Mouse (Mus musculus): ENCODE results near the gene Abhd14b. TPM values are rescaled to one million over a fixed set of nuclear protein-coding genes. Genes with fewer than 3 reads are reported as not detected.

The Abhd14b gene
- polyA plus RNA-seq, 1 experiment: 12.9 TPM

DNA sequence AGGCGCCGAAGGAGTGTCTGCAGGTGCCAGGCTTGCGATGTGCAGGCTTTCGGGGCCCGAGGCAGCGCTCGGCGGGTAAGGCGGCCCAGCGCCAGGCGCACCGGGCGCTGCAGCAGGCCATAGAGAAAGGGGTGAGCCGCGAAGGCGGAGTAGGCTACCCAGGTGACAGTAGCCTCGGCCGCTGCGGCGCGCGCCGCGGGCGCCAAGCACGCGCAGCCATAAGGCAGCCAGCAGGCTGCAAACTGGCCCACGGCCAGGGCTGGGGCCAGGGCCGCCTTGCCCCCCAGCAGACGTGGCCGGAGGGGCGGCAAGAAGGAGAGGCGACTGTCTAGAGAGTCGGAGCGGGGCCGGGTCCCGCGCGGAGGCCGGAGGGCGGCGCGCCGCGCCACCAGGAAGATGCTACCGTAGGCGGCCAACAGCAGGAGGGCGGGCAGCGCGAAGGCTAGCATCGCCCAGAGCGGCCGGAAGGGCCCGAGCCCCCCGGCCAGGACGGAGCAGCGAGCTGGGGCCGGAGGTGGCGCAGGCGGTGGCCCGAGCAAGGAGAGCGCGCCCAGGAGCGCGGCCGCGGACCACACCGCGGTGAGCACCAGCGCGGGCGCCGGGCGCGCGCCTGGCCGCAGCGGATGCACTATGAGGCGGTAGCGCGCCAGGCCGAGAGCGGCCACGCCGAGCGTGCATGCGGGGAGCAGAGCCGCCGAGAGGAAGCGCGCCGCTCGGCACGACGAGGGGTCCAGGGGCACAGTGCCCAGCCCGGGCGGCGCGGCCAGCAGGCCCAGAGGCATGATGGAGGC is 17.7 kb downstream of the Abhd14b start:
- H3K4me3 ChIP-seq (ENCODE audit: control insufficient read depth, low read depth, low read length): peak overlapping the region; percentile 84
- peaks cover 11% of the 10 kb centered on the region for H3K4me1 ChIP-seq (ENCODE audit: control insufficient read depth, insufficient read depth, low read length)
- 0 out of 2 replicates have a peak overlapping the region, but pooled peaks have one; percentile 46 for H3K27ac ChIP-seq (ENCODE audit: control insufficient read depth, insufficient read depth, low read depth, low read length)
- no peaks in the 10 kb centered on the region for H3K27me3 ChIP-seq (ENCODE audit: control insufficient read depth, insufficient read depth, low read length)
- TF ChIP-seq POLR2A (IDR thresholded peaks at IDR 0.05; ENCODE audit: control insufficient read depth, low read depth, low read length) (no peak), CTCF (IDR thresholded peaks at IDR 0.05; ENCODE audit: control insufficient read depth, insufficient read depth, insufficient replicate concordance, low read depth, low read length) (no peak)
- H3K36me3 ChIP-seq (ENCODE audit: control insufficient read depth, insufficient read depth, low read length): no peaks in the 10 kb centered on the region

DNA sequence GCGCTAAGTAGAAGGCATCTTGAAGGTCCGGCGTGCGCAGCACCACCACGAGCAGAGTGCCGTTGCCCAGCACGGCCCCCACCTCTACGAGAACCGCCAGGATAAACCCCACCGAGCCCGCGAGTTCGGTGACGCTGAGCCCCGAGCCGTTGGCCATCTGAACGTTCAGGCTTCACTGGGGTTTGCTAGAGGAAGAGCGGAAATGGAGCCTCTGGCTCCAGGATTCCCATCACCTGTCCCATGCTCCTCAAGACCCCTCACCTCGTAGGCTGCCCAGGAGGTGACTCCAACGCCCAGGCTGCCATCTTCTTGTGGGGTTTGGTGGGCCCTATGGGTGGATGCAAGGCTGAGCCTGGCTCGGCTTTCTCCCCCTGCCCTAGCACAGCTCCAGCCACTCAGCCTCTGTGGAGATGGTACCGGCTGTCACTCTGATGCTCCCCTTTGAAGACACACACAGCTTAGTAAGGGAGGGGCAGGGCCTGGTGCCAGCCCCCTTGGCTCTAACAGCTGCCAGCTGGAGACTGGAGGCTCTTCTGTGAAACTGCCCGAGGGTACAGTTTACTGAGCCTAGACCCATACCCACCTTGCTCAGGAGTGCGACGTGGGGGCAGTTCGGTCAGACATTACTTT is 18.4 kb downstream of the Abhd14b start, which contains the start of gene Gpr62:
TSS of gene Gpr62 (minus strand) at position 368 of the 630 bp plus-strand sequence.
- Histone ChIP-seq H3K4me1 (ENCODE audit: control insufficient read depth, insufficient read depth, low read length) (peaks cover 11% of the 10 kb centered on the region), H3K36me3 (ENCODE audit: control insufficient read depth, insufficient read depth, low read length) (no peaks in the 10 kb centered on the region), H3K27ac (ENCODE audit: control insufficient read depth, insufficient read depth, low read depth, low read length) (peak within 1 kb of the TSS; percentile 67), H3K27me3 (ENCODE audit: control insufficient read depth, insufficient read depth, low read length) (no peaks in the 10 kb centered on the region), H3K4me3 (ENCODE audit: control insufficient read depth, low read depth, low read length) (peak within 1 kb of the TSS; percentile 84)
- no peak; the same call in 1 of the 2 replicates for TF ChIP-seq POLR2A (IDR thresholded peaks at IDR 0.05; ENCODE audit: control insufficient read depth, low read depth, low read length)
- TF ChIP-seq CTCF (IDR thresholded peaks at IDR 0.05; ENCODE audit: control insufficient read depth, insufficient read depth, insufficient replicate concordance, low read depth, low read length): no peak

DNA sequence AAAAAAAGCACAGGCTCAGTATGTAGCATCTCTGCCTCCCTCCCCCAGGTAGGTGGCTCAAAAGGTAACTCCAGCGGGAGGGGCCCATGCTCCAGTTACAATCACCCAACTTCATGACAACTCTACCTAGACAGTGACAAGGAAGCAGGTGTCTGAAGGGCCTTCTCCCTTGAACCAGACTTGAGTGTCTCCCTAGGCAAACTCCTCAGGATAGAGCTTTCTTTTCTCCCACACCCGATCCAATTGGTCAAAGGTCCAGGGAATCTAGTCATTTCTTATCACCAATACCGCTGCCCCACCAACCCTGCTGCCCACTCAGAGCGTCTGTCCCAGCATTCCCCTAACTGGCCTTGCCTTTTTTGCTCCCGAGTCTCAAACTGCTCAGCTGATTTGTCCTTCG is 19.5 kb downstream of the Abhd14b start:
- no peak for TF ChIP-seq CTCF (IDR thresholded peaks at IDR 0.05; ENCODE audit: control insufficient read depth, insufficient read depth, insufficient replicate concordance, low read depth, low read length)
- no peak for TF ChIP-seq POLR2A (IDR thresholded peaks at IDR 0.05; ENCODE audit: control insufficient read depth, low read depth, low read length)
- Histone ChIP-seq H3K27ac (ENCODE audit: control insufficient read depth, insufficient read depth, low read depth, low read length) (no peak overlapping the region), H3K27me3 (ENCODE audit: control insufficient read depth, insufficient read depth, low read length) (no peaks in the 10 kb centered on the region), H3K4me3 (ENCODE audit: control insufficient read depth, low read depth, low read length) (no peak overlapping the region), H3K36me3 (ENCODE audit: control insufficient read depth, insufficient read depth, low read length) (no peaks in the 10 kb centered on the region), H3K4me1 (ENCODE audit: control insufficient read depth, insufficient read depth, low read length) (peaks cover 11% of the 10 kb centered on the region)

DNA sequence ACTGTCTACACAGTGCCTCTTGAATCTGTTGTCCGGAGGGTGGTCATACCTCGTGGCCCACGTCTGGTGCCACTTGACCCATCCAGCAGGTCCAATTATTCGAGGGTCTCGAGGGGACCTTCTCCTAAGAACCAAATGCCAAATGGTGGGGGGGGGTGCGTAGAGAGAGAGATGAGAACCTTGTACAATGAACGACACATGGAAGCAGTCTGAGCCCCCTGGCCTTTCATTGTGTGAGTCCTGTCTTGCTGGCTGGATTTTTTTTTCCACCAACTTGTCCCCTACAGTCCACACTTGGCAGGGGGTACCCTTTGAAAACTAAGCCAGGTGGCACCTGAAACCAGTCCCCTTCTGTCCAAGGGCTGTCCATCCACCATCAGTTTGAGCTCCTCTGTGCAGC is 20.5 kb downstream of the Abhd14b start:
- H3K4me1 ChIP-seq (ENCODE audit: control insufficient read depth, insufficient read depth, low read length): peaks cover 12% of the 10 kb centered on the region
- no peaks in the 10 kb centered on the region for H3K36me3 ChIP-seq (ENCODE audit: control insufficient read depth, insufficient read depth, low read length)
- no peak overlapping the region for H3K27ac ChIP-seq (ENCODE audit: control insufficient read depth, insufficient read depth, low read depth, low read length)
- no peak overlapping the region for H3K4me3 ChIP-seq (ENCODE audit: control insufficient read depth, low read depth, low read length)
- TF ChIP-seq CTCF (IDR thresholded peaks at IDR 0.05; ENCODE audit: control insufficient read depth, insufficient read depth, insufficient replicate concordance, low read depth, low read length) (no peak), POLR2A (IDR thresholded peaks at IDR 0.05; ENCODE audit: control insufficient read depth, low read depth, low read length) (no peak)
- H3K27me3 ChIP-seq (ENCODE audit: control insufficient read depth, insufficient read depth, low read length): no peaks in the 10 kb centered on the region

DNA sequence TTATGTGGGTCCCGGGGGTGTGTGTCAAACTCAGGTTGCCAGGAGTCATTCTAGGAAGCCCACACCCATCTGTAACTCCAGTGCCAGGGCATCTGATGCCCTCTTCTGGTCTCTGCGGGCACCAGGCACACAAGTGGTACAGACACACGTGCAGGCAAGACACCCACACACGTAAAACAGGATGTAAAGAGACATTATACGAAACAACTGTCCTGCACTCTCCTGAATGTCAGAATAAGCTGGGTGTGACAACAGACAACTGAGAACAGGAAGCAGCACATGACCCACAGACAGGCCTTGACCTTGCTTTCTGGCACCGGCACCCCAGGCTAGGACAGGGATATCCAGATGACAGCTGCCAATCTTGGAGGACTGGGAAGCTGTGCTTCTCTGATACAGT is 22.1 kb downstream of the Abhd14b start:
- H3K36me3 ChIP-seq (ENCODE audit: control insufficient read depth, insufficient read depth, low read length): no peaks in the 10 kb centered on the region
- no peak overlapping the region for H3K27ac ChIP-seq (ENCODE audit: control insufficient read depth, insufficient read depth, low read depth, low read length)
- TF ChIP-seq CTCF (IDR thresholded peaks at IDR 0.05; ENCODE audit: control insufficient read depth, insufficient read depth, insufficient replicate concordance, low read depth, low read length) (no peak), POLR2A (IDR thresholded peaks at IDR 0.05; ENCODE audit: control insufficient read depth, low read depth, low read length) (no peak)
- no peak overlapping the region for H3K4me3 ChIP-seq (ENCODE audit: control insufficient read depth, low read depth, low read length)
- no peaks in the 10 kb centered on the region for H3K27me3 ChIP-seq (ENCODE audit: control insufficient read depth, insufficient read depth, low read length)
- peaks cover 11% of the 10 kb centered on the region for H3K4me1 ChIP-seq (ENCODE audit: control insufficient read depth, insufficient read depth, low read length)

DNA sequence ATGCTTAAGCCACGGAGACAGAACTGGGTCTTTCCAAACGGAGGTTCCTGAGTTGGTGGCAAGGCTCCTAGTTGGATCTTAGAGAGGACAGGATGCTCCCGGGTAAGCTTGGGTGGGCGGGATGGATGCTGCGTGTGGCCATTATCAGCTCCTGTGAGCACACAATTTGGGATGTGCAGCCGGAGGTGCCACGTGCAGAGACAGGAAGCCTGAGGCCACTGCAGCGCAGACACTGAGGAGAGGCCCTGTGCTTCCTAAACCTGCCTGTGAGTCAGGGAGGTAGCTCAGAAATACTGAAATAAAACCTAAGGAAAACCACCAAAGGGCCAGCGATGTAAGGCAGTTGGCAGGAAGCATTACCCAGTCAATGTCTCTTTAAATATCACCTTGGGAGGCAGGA is 22.5 kb downstream of the Abhd14b start:
- TF ChIP-seq POLR2A (IDR thresholded peaks at IDR 0.05; ENCODE audit: control insufficient read depth, low read depth, low read length) (no peak), CTCF (IDR thresholded peaks at IDR 0.05; ENCODE audit: control insufficient read depth, insufficient read depth, insufficient replicate concordance, low read depth, low read length) (no peak)
- Histone ChIP-seq H3K27me3 (ENCODE audit: control insufficient read depth, insufficient read depth, low read length) (no peaks in the 10 kb centered on the region), H3K27ac (ENCODE audit: control insufficient read depth, insufficient read depth, low read depth, low read length) (no peak overlapping the region), H3K4me3 (ENCODE audit: control insufficient read depth, low read depth, low read length) (no peak overlapping the region), H3K36me3 (ENCODE audit: control insufficient read depth, insufficient read depth, low read length) (no peaks in the 10 kb centered on the region), H3K4me1 (ENCODE audit: control insufficient read depth, insufficient read depth, low read length) (peaks cover 8% of the 10 kb centered on the region)

DNA sequence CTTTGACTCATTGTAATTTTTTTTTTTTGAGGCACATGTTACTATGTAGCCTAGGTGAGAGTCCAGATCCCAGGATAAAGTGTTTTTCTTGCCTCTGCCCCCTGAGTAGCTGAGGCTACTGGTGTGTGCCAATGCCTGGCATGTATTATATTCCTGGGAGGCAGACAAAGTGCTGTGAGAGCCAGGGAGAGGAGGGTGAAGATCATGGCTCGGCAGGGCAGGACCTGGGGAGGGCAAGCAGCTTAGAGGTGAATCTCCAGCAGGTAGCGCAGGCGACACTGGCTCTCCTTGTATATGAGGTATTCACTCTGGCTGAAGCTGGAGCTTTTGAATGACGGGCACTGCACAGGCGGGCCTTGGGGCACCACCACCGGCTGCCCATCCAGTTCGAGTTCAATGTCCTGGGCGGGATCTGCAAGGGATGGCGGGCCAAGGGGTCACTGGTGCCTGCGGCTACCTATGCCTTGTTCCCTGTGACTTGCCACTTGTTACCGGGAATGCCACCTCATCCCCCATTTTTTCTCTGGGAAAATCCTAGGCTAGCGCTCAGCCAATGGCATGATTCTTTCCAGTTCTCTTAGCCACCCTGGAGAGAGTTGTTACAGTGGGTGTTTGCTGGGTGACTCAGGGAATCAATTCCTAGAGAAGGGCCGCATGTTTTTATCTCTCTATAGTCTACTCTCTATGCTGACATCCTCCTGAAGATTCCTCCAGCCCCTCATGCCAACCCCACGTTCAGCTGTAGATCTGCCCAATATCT is 23.9 kb downstream of the Abhd14b start:
- Histone ChIP-seq H3K4me3 (ENCODE audit: control insufficient read depth, low read depth, low read length) (no peak overlapping the region), H3K36me3 (ENCODE audit: control insufficient read depth, insufficient read depth, low read length) (no peaks in the 10 kb centered on the region), H3K27me3 (ENCODE audit: control insufficient read depth, insufficient read depth, low read length) (no peaks in the 10 kb centered on the region), H3K27ac (ENCODE audit: control insufficient read depth, insufficient read depth, low read depth, low read length) (no peak overlapping the region), H3K4me1 (ENCODE audit: control insufficient read depth, insufficient read depth, low read length) (peaks cover 9% of the 10 kb centered on the region)
- no peak for TF ChIP-seq POLR2A (IDR thresholded peaks at IDR 0.05; ENCODE audit: control insufficient read depth, low read depth, low read length)
- no peak for TF ChIP-seq CTCF (IDR thresholded peaks at IDR 0.05; ENCODE audit: control insufficient read depth, insufficient read depth, insufficient replicate concordance, low read depth, low read length)

All from testis, adult 2 months (tissue).